Mouse (Mus musculus) left cerebral cortex, adult 18-20 months (tissue): ENCODE results near the gene Gm20696. TPM values are rescaled to one million over a fixed set of nuclear protein-coding genes. Genes with fewer than 3 reads are reported as not detected.

ENCODE experiments used
- DNase-seq, 2 experiments: peaks; one replicate each; pipeline ENCODE4 v3.0.0; 2021 to 2022; ENCODE audit warnings: low spot score in 2 of 2, mixed read lengths in 1 of 2
- total RNA-seq, 2 experiments: library from RNA; stranded (reverse); gene quantifications; 2 replicates each; pipeline ENCODE4 v1.2.3; 2021

The Gm20696 gene
- total RNA-seq, 2 experiments from 2014 or later, result 7.2 to 8.7 TPM

DNA sequence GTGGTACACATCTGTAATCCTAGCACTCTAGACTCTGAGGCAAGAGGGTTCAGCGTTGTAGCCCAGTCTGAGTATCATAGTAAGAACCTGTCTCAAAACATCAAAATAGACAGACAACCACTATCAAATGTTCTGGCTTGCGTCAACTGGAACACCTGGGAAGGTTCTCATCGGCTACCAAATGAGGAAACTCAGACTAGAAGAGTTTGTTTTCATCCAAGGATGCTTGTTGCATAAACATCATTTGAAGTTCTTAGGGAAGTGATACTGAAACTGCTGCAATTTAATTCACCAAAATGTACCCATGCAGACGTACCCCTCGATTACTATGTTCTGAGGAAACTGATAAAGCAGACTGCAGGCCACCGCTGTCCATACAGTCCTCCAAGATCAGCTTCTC, 366.4 kb downstream of the Gm20696 start:
- no peak for DNase-seq

GRCm38 (mm10) chr6:99299196-99299595, 367.4 kb downstream of the Gm20696 start:
- no peak for DNase-seq

GRCm38 (mm10) chr6:99297535-99297934, 369.1 kb downstream of the Gm20696 start:
- DNase-seq, result no peak

- peak; percentile 22 to 70 for DNase-seq
Observed at GRCm38 (mm10) chr6:99295495-99295894, 371.1 kb downstream of the Gm20696 start.

DNA sequence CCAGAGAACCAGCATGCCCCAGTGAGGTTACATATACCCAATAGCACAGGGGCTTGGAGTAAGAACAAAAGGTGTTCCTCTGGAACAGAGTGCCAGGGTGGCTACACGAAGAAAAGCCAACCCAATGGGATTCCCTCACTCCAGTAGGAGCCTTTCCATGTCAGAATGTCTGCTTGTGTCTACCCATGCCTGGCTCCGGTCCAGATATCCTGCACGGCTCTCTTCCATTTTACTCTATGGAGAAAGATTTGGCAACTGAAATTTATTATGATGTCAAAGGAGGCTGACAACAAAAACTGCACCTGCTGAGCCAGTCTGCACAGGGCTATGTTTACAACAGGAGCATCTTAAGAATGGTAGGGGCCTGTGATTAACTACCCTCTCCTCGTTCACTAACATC, 377.4 kb downstream of the Gm20696 start:
- no peak for DNase-seq

DNA sequence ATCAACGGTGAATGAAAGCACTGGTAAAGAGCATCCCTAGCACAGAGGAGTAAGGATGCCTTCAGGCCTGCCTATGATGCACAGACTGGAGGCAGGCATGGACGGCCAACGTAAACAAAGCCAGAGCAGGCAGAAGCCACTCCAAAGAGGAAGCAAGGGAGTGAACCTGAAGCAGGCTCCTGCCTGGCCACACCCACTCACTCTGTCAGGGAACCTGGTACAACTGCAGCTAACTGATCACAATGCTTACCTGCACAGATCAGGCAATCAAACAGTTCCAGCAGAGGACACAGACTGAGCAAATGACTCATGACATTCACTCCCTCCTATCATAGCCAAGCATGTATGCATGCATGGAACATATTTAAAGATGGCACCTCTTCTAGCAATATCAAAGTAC, 381.6 kb downstream of the Gm20696 start:
- DNase-seq, result no peak

- no peak for DNase-seq
Observed at GRCm38 (mm10) chr6:99284019-99284418, 382.6 kb downstream of the Gm20696 start.

DNA sequence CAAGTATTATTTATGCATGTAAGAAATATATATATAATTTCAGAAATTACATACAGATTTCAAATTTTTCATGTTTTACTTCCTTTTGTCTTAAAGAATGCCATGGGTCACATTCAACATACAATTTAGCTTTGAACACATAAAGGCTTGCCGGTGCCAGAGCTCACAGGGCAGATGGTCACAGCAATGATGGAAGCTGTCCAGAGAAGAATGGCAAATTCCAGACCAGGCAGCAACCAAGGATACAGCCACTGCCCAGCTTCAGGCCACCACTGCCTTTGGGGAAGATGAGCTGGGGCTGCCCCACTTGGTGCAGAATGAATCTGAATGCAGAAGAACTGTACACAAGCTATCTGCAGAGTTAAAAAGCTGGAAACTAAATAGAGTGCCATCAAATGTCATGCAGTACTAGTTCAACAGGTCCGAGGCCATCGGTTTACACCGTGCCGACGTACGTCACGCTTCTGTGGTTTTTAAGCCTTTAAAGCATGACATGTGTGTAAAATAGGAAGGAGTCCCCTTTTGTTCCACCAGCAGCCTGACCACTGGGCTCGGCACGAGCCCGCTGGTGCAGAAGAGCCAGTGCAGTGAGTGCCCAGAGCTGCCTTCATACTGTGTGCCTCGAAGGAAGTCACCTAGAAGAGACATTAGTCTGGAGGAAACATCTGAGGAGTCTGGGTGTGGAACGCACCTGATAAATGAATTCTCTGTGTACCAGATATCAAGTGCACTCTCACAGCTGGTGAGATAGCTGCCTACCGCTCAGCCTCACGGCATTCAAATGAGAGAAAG, 383.5 kb downstream of the Gm20696 start:
- no peak for DNase-seq

- no peak for DNase-seq
Observed at GRCm38 (mm10) chr6:99281433-99281832, 385.2 kb downstream of the Gm20696 start.

- DNase-seq, result no peak
Observed at GRCm38 (mm10) chr6:99280619-99281018, 386.0 kb downstream of the Gm20696 start.

- no peak for DNase-seq
Observed at GRCm38 (mm10) chr6:99277251-99277650, 389.3 kb downstream of the Gm20696 start.

- DNase-seq, result no peak
Observed at GRCm38 (mm10) chr6:99276297-99276653, 390.3 kb downstream of the Gm20696 start.

DNA sequence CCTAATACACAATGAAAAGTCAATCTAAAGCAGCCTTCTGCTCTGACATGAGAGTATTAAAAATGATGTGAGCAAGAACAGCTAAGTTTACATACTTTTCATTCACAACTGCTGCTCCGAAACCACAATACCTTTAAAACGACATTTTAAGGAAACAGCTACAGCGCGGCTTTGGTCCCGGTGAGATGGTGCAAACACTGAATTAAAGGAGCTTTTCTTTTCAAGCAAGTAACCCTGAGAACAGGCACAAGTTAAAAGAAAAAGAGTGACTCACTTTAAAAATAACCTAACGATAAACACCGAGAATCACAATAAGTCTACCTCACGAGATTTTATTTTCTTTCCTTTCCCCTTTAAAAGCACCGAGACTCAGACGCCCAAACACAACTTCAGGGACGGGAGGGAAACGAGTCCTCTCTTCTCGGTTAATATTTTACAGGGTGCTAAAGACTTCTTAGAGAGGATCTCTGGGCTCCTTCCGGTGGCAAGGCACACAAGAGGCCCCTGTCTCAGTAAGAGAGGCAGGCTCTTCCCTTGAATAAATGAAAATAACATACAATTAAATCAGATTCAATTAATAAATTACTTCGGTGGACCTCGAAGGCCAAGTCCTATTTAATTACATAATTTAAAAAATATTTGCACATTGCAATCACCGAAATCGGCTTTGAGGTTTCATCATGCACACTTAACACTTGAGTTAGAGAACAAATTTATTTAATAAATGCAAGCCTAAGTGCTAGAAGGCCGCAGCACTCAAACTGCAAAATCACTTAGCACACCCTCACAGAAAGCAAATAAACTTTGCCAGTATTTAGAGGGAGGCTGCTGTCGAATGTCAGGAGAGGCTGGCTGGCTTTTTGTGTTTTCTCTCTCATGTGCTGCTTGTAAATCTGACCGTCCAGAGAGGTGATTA, 391.0 kb downstream of the Gm20696 start:
- DNase-seq, result no peak

DNA sequence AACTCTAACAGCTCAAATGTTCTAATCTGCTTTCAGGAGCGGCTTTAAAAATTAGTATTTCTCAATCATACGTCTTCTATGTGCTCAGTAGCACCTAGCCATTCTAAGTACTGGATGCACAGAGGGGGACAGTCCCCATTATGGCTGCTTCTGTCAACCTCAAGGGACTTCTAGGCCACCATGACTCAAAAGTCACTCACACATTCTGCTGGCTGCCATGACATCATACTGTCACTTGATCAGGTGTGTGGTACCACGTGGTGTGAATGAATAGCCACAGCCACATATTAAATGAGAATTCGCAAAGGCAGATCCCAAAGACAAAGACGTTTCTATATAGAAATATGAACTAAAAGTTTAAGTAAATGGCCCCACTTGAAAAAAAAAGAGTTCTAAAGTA, 391.9 kb downstream of the Gm20696 start:
- DNase-seq, result no peak

GRCm38 (mm10) chr6:99274222-99274621, 392.4 kb downstream of the Gm20696 start:
- no peak for DNase-seq

DNA sequence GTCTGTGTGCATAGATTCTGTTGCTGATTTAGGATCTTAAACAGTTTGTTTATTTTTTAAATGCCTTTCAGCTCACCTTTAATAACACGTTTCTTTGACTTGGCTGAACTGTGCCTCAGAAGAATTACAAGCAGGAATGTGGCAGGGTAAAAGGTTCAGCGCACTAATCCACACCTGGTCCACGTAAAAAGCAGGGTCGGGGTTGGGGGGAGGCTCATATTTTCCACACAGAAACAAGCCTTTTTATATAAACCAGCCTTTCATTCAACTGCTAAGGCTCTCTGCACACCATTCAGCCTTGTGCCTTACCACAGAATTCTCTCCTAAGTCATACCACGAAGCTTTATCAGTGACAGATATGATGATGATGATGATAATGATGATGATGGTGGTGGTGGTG, 393.4 kb downstream of the Gm20696 start:
- no peak for DNase-seq

GRCm38 (mm10) chr6:99272174-99272573, 394.4 kb downstream of the Gm20696 start:
- DNase-seq, result no peak

DNA sequence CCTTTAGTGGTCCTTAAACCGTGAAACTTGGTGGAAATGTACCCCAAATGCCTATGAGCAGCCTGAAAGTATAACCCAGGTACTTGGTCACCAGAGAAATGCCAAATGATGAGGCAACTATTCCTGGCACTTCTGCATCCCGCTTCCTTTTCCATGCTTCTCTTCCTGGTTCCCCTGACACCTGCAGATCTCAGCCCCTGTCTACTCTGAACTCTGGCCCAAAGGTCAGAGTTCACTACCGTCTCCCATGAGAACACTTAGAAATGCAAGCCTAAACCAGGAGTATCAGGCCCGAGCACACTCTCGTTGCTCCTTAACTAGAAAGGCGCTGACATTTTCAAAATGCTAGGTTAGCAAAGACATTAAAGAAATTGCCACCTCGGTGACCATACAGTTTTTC, 394.9 kb downstream of the Gm20696 start:
- no peak for DNase-seq

DNA sequence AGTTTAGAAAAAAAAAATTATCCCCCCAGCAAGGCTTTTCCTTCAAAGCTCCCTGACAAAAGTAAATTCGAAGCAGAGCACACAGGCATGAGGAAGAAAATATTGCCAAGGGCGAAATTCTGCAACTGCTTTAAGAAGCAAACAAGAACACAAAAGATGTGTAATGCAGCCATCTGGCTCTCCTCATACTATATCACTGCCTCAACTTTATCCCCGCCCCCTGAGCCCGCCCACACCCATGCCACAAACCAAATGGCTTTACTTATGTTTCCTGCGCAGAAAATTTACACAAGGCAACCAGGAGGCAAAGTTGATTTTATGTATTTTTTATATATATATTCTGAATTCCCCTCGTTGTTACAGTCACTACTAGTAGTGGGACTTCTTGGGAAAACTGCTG, 396.7 kb downstream of the Gm20696 start:
- peak; percentile 31 to 60 for DNase-seq

DNA sequence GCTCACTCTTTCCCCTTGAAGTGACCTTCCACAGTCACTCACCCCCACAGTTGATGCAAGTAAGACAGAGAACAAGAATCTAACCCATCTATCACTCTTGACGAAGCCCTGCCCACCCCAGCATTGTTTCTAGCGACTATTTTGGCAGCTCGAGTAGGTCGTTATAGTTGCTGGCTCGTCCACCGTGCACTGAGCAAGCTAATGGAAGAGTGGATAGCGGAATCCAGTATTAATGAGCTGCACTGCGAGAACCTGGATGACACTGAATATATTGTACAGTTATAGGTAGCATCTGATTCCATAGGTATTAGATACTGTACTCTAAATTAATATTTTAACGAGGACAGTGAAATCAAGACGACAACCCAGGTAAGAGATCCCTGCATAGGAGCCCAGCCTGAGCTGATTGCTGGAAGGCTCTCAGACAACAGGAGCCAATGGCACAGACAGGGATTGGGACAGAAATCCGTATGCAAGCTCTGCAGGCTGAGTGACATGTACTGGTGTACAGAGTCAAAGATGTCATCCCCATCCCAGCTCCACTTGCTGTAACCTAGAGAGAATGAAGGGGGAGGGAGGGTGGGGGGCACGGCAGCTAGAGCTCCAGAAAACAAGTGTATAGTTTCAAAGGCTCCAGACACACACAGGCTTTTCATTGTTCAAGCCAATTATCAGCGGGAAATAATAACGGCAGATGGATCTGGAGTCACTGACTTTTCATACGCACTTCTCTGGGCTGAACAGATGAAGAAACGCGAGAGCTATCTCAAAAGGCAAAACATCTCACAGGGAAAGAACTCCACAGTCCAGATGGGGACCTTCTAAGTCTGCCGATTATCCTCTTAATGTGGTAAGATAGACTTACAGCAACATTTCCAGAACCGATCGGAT, 398.2 kb downstream of the Gm20696 start:
- DNase-seq, result no peak

- peak; percentile 8 to 26 for DNase-seq
Observed at GRCm38 (mm10) chr6:99265945-99266656, 400.5 kb downstream of the Gm20696 start.
